Mouse (Mus musculus) adrenal gland, postnatal 25 days (tissue): ENCODE measurements around the gene Gng11. TPM values are rescaled to one million over a fixed set of nuclear protein-coding genes. Genes with fewer than 3 reads are reported as not detected.

ENCODE experiments used
- total RNA-seq: library from RNA; stranded (reverse); gene quantifications from 2 replicates; pipeline ENCODE4 v1.2.3, GENCODE M21; 2021

The Gng11 gene
- total RNA-seq, 1 experiment from 2014 or later = 29.8 TPM

Other genes with a start within 250 kb of the Gng11 start
- not detected in 2 replicates for gene Calcr, start 239.2 kb upstream of the Gng11 start, total RNA-seq
- gene Tfpi2, start 15.0 kb upstream of the Gng11 start, total RNA-seq = 4.1 and 6.0 TPM in 2 replicates
- not detected in 2 replicates for gene Gngt1, start 10.1 kb upstream of the Gng11 start, total RNA-seq
- gene Bet1, start 83.1 kb downstream of the Gng11 start, total RNA-seq = 43.7 and 60.9 TPM in 2 replicates